Mouse (Mus musculus) Patski (cell line): ENCODE results near the gene Psmd11. TPM values are rescaled to one million over a fixed set of nuclear protein-coding genes. Genes with fewer than 3 reads are reported as not detected.
"Not testable (repeated sequence)": the region's sequence is repeated elsewhere in the genome, so short reads cannot be mapped to it uniquely, and the experiment has no call there.

Experiments used
- ATAC-seq: fragments of 100-300 bp; one replicate; pipeline ENCODE4 v1.8.0; 2021
- CTCF ChIA-PET: fragments of 350-600 bp; sonication (Branson Sonifier 250); formaldehyde crosslinking; loops from one replicate; lab custom pipeline; 2022; ENCODE audit warnings: inconsistent platforms; lab: Charles Lee
- POLR2A ChIA-PET: fragments of 350-600 bp; sonication (Branson Sonifier 250); formaldehyde crosslinking; loops from one replicate; lab custom pipeline; 2022; ENCODE audit warnings: antibody characterized with exemption, inconsistent platforms; lab: Charles Lee
- DNase-seq: peaks from one replicate; pipeline ENCODE4 v3.0.0-alpha.2; 2011; ENCODE audit warnings: low read depth, low spot score
- H3K27me3 ChIP-seq: fragments of 371-371 bp; one replicate; pipeline ENCODE4 v1.5.1; 2021
- CTCF ChIP-seq: fragments of 100-300 bp; IDR thresholded peaks from one replicate; pipeline ENCODE4 v1.5.1; 2021
- in situ Hi-C: fragments of 300-500 bp; cut with MboI; formaldehyde crosslinking; loops from 3 replicates; pipeline ENCODE4 v1.11.1; 2018; ENCODE audit warnings: low pct_unique_long_range_greater_than_20kb, mixed read lengths
- polyA plus RNA-seq: library from polyadenylated mRNA; unstranded; gene quantifications from one replicate; pipeline ENCODE4 v1.2.3, GENCODE M21; 2021

Psmd11 gene
- polyA plus RNA-seq, 1 experiment from 2014 or later, result 133 TPM

- no peak for DNase-seq
- H3K27me3 ChIP-seq, result no peaks in the 10 kb centered on the region
- TF ChIP-seq CTCF, result no peak
- in situ Hi-C loops, result no loop called here
- CTCF ChIA-PET, result no interaction called here
- POLR2A ChIA-PET, result no interaction called here
- no peak for ATAC-seq
Observed at GRCm38 (mm10) chr11:80395930-80396329, 32.5 kb upstream of the Psmd11 start.

- in situ Hi-C loops, result no loop called here
- ATAC-seq (no peak), DNase-seq (no peak)
- no peaks in the 10 kb centered on the region for H3K27me3 ChIP-seq
- TF ChIP-seq CTCF, result no peak
- ChIA-PET POLR2A (no interaction called here), CTCF (no interaction called here)
Observed at GRCm38 (mm10) chr11:80396617-80397016, 31.8 kb upstream of the Psmd11 start.

DNA sequence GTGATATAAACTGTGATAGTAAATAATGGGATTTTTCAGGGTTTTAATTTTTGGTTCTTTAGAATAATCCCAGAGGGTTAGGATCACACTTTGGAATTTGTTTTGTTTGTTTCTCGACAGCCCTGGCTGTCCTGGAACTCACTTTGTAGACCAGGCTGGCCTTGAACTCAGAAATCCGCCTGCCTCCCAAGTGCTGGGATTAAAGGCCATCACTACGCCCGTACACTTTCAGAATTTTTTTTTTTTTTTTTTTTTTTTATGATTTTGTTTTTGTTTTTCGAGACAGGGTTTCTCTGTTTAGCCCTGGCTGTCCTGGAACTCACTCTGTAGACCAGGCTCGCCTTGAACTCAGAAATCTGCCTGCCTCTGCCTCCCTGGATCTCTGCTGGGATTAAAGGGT lies 20.5 kb upstream of the Psmd11 start:
- CTCF ChIA-PET, in situ Hi-C loops, DNase-seq, H3K27me3 ChIP-seq, ATAC-seq, POLR2A ChIA-PET: not testable (repeated sequence)

- in situ Hi-C loops, result no loop called here
- CTCF ChIA-PET, result interaction anchor here (1.6 kb wide), 1 partner anchor 18 kb away, joined by 4 read pairs; the partner anchor contains the start of gene Psmd11
- POLR2A ChIA-PET, result interaction anchor here (1.2 kb wide), 1 partner anchor 18 kb away, joined by 3 read pairs; the partner anchor contains the start of gene Psmd11
Observed at GRCm38 (mm10) chr11:80410377-80410776, 18.0 kb upstream of the Psmd11 start.

DNA sequence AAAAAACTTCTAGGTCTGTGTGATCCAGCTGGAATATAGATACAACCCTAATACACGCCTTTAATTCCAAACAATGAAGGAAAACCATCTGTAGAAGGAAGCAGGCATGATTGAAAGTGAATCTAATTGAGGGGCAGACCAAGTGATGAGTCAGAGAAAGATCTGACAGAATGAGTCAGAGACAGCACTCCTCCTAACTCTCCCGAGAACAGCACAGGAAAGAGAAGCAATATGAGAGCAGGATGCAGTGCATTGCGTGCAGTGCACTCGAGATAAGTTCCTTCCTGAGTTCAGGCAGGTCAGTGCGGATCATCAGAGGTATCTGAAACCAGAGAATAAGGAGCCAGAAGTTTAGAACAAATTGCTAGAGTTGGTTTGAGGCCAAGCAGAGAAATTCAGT lies 11.3 kb upstream of the Psmd11 start:
- ChIA-PET POLR2A (no interaction called here), CTCF (no interaction called here)
- in situ Hi-C loops, result no loop called here
- ATAC-seq (no peak), DNase-seq (no peak)
- TF ChIP-seq CTCF, result no peak
- no peaks in the 10 kb centered on the region for H3K27me3 ChIP-seq

More at GRCm38 (mm10) chr11:80410377-80410776, 18.0 kb upstream of the Psmd11 start:
- no peak for TF ChIP-seq CTCF
- DNase-seq, result no peak
- H3K27me3 ChIP-seq, result no peaks in the 10 kb centered on the region
- ATAC-seq, result no peak

GRCm38 (mm10) chr11:80419743-80420142 lies 8.7 kb upstream of the Psmd11 start:
- ChIA-PET POLR2A (no interaction called here), CTCF (interaction anchor here (0.9 kb wide), 1 partner anchor 8 kb away, joined by 4 read pairs; no protein-coding TSS in a partner anchor)
- no peak for DNase-seq
- in situ Hi-C loops, result no loop called here
- no peak for ATAC-seq
- H3K27me3 ChIP-seq, result no peaks in the 10 kb centered on the region
- TF ChIP-seq CTCF, result no peak

- in situ Hi-C loops, result no loop called here
- CTCF ChIA-PET, result no interaction called here
- no peak for TF ChIP-seq CTCF
- ATAC-seq (no peak), DNase-seq (no peak)
- H3K27me3 ChIP-seq, result no peaks in the 10 kb centered on the region
- POLR2A ChIA-PET, result interaction anchor here (0.6 kb wide), 1 partner anchor 9 kb away, joined by 6 read pairs; no protein-coding TSS in a partner anchor
Observed at GRCm38 (mm10) chr11:80420202-80420984, 8.0 kb upstream of the Psmd11 start.

DNA sequence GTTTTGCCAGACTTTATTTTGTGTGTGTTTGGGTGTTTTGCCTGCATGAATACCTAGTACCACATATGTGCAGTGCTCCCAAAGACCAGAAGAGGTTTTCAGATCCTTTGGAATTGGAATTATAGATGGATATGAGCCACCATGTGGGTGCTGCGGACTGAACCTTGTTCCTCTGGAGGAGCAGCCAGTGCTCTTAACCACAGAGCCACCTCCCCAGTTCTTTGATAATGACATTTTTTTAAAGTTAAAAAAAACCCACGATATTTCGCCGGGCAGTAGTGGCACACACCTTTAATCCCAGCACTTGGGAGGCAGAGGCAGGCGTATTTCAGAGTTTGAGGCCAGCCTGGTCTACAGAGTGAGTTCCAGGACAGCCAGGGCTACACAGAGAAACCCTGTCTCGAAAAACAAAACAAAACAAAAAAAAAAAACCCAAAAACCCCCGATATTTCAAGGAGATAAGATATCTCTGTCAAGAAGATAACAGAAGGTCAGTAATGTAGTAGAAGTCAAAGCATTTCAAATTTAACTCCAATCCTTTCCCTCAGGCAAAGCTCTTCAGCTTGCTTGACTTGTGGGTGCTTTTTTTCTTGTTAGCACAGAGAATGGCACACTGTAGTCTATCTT lies 6.9 kb upstream of the Psmd11 start:
- no peaks in the 10 kb centered on the region for H3K27me3 ChIP-seq
- in situ Hi-C loops, result no loop called here
- CTCF ChIA-PET, result no interaction called here
- ATAC-seq (no peak), DNase-seq (no peak)
- TF ChIP-seq CTCF, result no peak
- POLR2A ChIA-PET, result no interaction called here

DNA sequence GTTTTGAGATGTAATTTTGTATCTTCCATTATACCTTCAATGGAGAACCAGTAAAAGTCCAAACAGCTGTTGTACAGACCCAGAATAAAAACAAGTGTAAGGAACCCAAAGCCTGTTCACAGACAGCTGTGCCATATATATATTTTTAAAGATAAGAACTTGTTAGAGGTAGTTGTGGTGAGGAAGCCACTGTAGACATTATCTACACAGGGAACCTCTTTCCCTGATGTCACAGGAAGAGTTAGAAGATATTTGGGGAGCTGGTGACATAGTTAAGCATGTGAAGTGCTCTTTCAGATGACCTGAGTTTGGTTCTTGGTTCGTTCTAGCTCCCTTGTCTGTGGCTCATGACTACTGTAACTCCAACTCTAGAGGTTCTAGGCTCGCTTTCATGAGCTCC lies 3.7 kb upstream of the Psmd11 start:
- CTCF ChIA-PET, result no interaction called here
- POLR2A ChIA-PET, result no interaction called here
- in situ Hi-C loops, result loop anchor here (5.0 kb wide), 1 partner anchor 238 kb away; no protein-coding TSS in a partner anchor
- TF ChIP-seq CTCF, result no peak
- no peaks in the 10 kb centered on the region for H3K27me3 ChIP-seq
- DNase-seq (no peak), ATAC-seq (no peak)

DNA sequence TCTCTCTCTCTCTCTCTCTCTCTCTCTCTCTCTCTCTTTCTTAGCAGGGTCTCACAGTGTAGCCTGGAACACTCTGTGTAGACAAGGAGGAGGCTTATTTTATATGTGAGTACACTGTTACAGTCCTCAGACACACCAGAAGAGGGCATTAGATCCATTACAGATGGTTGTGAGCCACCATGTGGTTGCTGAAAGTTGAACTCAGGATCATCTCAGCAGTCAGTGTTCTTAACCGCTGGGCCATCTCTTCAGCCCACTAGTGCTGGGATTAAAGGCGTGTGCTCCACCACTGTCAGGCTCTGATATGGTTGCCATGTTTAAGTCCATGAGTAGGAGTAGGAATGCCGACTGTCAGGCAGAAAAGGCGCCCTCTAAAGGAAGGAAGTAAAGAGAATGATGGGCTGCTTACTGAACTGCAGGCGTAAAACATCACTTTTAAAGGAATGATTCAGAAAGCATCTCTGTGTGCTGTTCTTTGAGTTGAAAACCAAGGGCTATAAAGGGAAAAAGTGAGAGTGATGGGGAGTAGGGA lies 3.1 kb upstream of the Psmd11 start:
- no peak for ATAC-seq
- in situ Hi-C loops, result loop anchor here (5.0 kb wide), 1 partner anchor 237 kb away; no protein-coding TSS in a partner anchor
- H3K27me3 ChIP-seq, result no peaks in the 10 kb centered on the region
- ChIA-PET POLR2A (interaction anchor here (0.7 to 0.8 kb wide), 2 partner anchors 23 to 43 kb away, joined by 5 to 8 read pairs; partner anchors contain the start of gene Zfp207), CTCF (no interaction called here)
- DNase-seq, result no peak
- peak; percentile 51 for TF ChIP-seq CTCF

DNA sequence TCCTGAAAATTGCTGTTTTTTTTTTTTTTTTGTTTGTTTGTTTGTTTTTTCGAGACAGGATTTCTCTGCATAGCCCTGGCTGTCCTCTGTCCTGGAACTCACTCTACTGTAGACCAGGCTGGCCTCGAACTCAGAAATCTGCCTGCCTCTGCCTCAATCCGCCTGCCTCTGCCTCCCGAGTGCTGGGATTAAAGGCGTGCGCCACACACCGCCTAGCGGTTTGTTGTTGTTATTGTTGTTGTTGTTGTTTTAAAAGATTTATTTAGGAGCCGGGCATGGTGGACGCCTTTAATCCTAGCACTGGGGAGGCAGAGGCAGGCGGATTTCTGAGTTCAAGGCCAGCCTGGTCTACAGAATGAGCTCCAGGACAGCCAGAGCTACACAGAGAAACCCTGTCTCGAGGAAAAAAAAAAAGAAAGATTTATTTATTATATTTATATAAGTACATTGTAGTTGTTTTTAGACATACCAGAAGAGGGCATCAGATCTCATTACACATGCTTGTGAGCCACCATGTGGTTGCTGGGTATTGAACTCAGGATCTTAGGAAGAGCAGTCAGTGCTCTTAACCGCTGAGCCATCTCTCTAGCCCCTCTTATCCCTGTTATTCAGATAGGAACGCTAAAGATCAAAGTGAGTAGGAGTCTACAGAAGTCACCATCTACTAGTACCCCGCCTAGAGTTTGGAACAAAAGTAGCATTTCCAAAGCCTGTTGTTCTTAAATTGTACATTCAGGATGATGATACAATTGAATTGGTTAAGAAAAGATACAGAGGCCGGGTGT lies 2.2 kb upstream of the Psmd11 start:
- CTCF ChIA-PET, DNase-seq, H3K27me3 ChIP-seq, ATAC-seq: not testable (repeated sequence)
- in situ Hi-C loops, result loop anchor here (5.0 kb wide), 1 partner anchor 236 kb away; no protein-coding TSS in a partner anchor
- POLR2A ChIA-PET, result interaction anchor here (0.7 to 0.8 kb wide), 2 partner anchors 22 to 43 kb away, joined by 5 to 8 read pairs; partner anchors contain the start of gene Zfp207
